In genomic region chr13:40705821-40706425, GRCm38 (mm10) we compare ENCODE assay signal across 14 mouse cellular contexts. TPM values are rescaled to one million over a fixed set of nuclear protein-coding genes. Genes with fewer than 3 reads are reported as not detected.
"Had no signal": no experiment of that assay in that cellular context is flagged by ENCODE, and none has a peak within 500 bp of the region (broad histone marks: within the 10 kb centered on the region; RNA-seq: fewer than 3 reads in every experiment).

No protein-coding gene starts in this region.

- H3K4me3 ChIP-seq: midbrain, embryonic 13.5 days; myocyte had no signal

- H3K9ac ChIP-seq: limb, embryonic 12.5 days; liver, embryonic 14.5 days; midbrain, embryonic 13.5 days had no signal

- H3K27ac ChIP-seq: limb, embryonic 12.5 days; liver, embryonic 14.5 days; midbrain, embryonic 13.5 days had no signal

- DNase-seq: kidney, adult 2 months; kidney, postnatal 36 days; lung, adult 18-20 months; right cerebral cortex, postnatal 4 days; spleen, adult 18-20 months; thymus, adult 18-20 months; thymus, postnatal 14 days had no signal

- H3K36me3 ChIP-seq: limb, embryonic 12.5 days; midbrain, embryonic 13.5 days had no signal

- H3K9me3 ChIP-seq: limb, embryonic 12.5 days; midbrain, embryonic 13.5 days had no signal

- ATAC-seq: intestine, embryonic 16.5 days; midbrain, embryonic 13.5 days had no signal

RNA-seq across cellular contexts. Expression of gene Tfap2a, which starts 32.3 kb away (rescaled TPM):
- total RNA-seq: liver, adult 2 months; megakaryocyte-erythroid progenitor cell, adult 5-6 weeks had no signal
